ENCODE assay signal across 10 mouse cellular contexts in the genomic region with DNA sequence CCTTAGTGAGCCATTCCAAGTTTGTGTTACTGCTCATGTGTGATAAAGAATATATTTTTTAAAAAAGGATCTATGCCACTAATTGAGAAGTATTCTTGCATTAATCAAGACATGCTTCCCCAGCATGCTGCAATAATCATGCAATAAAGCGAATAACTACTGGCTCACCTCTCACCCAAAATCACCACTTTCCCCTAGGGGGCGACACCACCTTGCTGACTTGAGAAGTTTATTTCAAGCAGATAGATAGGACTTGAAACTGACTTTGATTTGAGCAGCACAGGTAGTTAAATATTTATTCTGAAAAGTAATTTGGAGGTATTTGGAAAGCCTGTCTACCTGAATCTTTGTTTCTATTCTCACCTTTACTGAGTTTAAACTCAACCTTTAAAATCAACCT.
DNase-seq lines count a peak whose midpoint lies in the region; ATAC-seq and TF ChIP-seq lines count a peak whose summit lies in the region.
"Had no signal": no experiment of that assay in that cellular context is flagged by ENCODE, and none has a peak within 500 bp of the region (broad histone marks: within the 10 kb centered on the region; RNA-seq: fewer than 3 reads in every experiment).

No protein-coding gene starts in this region.

- no peak overlapping the region for H3K4me3 ChIP-seq in heart, embryonic 10.5 days
- no peak overlapping the region for H3K4me3 ChIP-seq in liver, embryonic 14.5 days (ENCODE audit: insufficient read depth in 1 of 2, low read depth in 2 of 2, low read length in 2 of 2)
- H3K4me3 ChIP-seq: heart, embryonic 13.5 days; megakaryocyte, embryonic 14.5 days had no signal

- no peak overlapping the region for H3K9ac ChIP-seq in liver, embryonic 14.5 days (replicated peaks)
- H3K9ac ChIP-seq: heart, embryonic 13.5 days had no signal

- 48% methylated on average over 2 of the region's 2 CpGs for WGBS in heart, embryonic 10.5 days
- 42% methylated on average over 2 of the region's 2 CpGs for WGBS in liver, embryonic 14.5 days (ENCODE audit: insufficient replicate concordance)

- H3K4me1 ChIP-seq in heart, embryonic 10.5 days: no peaks in the 10 kb centered on the region
- H3K4me1 ChIP-seq in liver, embryonic 14.5 days (replicated peaks; ENCODE audit: control insufficient read depth in 2 of 2, insufficient read depth in 2 of 2, low read length in 1 of 2): no peaks in the 10 kb centered on the region
- H3K4me1 ChIP-seq: heart, embryonic 13.5 days; megakaryocyte, embryonic 14.5 days had no signal

- H3K27me3 ChIP-seq in heart, embryonic 10.5 days (ENCODE audit: insufficient read depth, poor library complexity, severe bottlenecking): no peaks in the 10 kb centered on the region
- no peaks in the 10 kb centered on the region for H3K27me3 ChIP-seq in liver, embryonic 14.5 days (ENCODE audit: control insufficient read depth, insufficient read depth, low read length)
- H3K27me3 ChIP-seq: heart, embryonic 13.5 days; megakaryocyte, embryonic 14.5 days had no signal

- ATAC-seq in liver, embryonic 14.5 days (ENCODE audit: insufficient read depth): no peak

- TF ChIP-seq EP300 in liver, embryonic 14.5 days (IDR thresholded peaks at IDR 0.05; ENCODE audit: low read depth): no peak

- H3K36me3 ChIP-seq in heart, embryonic 10.5 days: no peaks in the 10 kb centered on the region
- no peaks in the 10 kb centered on the region for H3K36me3 ChIP-seq in liver, embryonic 14.5 days (replicated peaks; ENCODE audit: control insufficient read depth, insufficient read depth, low read depth)
- H3K36me3 ChIP-seq: heart, embryonic 13.5 days had no signal

- DNase-seq in heart, adult 8-10 months (ENCODE audit: low spot score): peak; percentile 7
- DNase-seq in heart, embryonic 10.5 days (ENCODE audit: low spot score): no peak
- DNase-seq in right cerebral cortex, adult 2 months (ENCODE audit: low spot score in 2 of 2): peak; percentile 22 to 48
- DNase-seq in right cerebral cortex, postnatal 36 days (ENCODE audit: low spot score in 2 of 2): no peak
- DNase-seq in embryo, embryonic 10.5 days (ENCODE audit: low spot score): peak; percentile 57
- DNase-seq in liver, embryonic 14.5 days (ENCODE audit: low read depth in 3 of 3, low spot score in 3 of 3): peak in 1 of 3 experiments; percentile 1
- no peak for DNase-seq in thymus, postnatal 14 days
- DNase-seq in cerebellum, adult 9-10 months: no peak

- TF ChIP-seq CTCF in liver, embryonic 14.5 days (IDR thresholded peaks at IDR 0.05; ENCODE audit: low read depth): peak; percentile 37; the same call in 1 of the 2 replicates

- no peak overlapping the region for H3K27ac ChIP-seq in heart, embryonic 10.5 days
- H3K27ac ChIP-seq in liver, embryonic 14.5 days: no peak overlapping the region
- H3K27ac ChIP-seq: heart, embryonic 13.5 days had no signal

- no peaks in the 10 kb centered on the region for H3K9me3 ChIP-seq in heart, embryonic 10.5 days
- H3K9me3 ChIP-seq in liver, embryonic 14.5 days (ENCODE audit: control insufficient read depth, low read length): no peaks in the 10 kb centered on the region
- H3K9me3 ChIP-seq: heart, embryonic 13.5 days; megakaryocyte, embryonic 14.5 days had no signal

- H3K4me2 ChIP-seq in liver, embryonic 14.5 days (ENCODE audit: low read depth): no peak overlapping the region
- H3K4me2 ChIP-seq: heart, embryonic 13.5 days had no signal

Comparison
In these comparisons a context has a peak if more than half of its experiments do, and no peak if none do; other contexts are left out.
1. DNase-seq: peak in heart, adult 8-10 months (single experiment), right cerebral cortex, adult 2 months (2 of 2) and embryo, embryonic 10.5 days (single experiment); none in heart, embryonic 10.5 days (single experiment), right cerebral cortex, postnatal 36 days (0 of 2), thymus, postnatal 14 days (single experiment) and cerebellum, adult 9-10 months (single experiment).